In genomic region chr3:37640162-37640721, GRCm38 (mm10) we compare ENCODE assay signal across 8 mouse cellular contexts. TPM values are rescaled to one million over a fixed set of nuclear protein-coding genes. Genes with fewer than 3 reads are reported as not detected.
DNase-seq lines count a peak whose midpoint lies in the region; ATAC-seq and TF ChIP-seq lines count a peak whose summit lies in the region.

No protein-coding gene starts in this region.

- peak; percentile 39 to 57 for DNase-seq in B cell, adult 2 months
- DNase-seq in ES-CJ7 (ENCODE audit: low read depth, low spot score): peak; percentile 21
- peak; percentile 71 for DNase-seq in kidney, adult 18-20 months
- DNase-seq in retina, embryonic 14.5 days (ENCODE audit: low spot score): peak; percentile 57
- no peak for DNase-seq in Muller cell, postnatal 12 days (ENCODE audit: inconsistent ontology term)

- peaks cover 13% of the 10 kb centered on the region for H3K36me3 ChIP-seq in liver, embryonic 16.5 days (ENCODE audit: control insufficient read depth, insufficient read depth)

- peak; percentile 14 for ATAC-seq in granulocyte monocyte progenitor cell, adult 5-6 weeks (replicated peaks; ENCODE audit: poor library complexity, severe bottlenecking)
- peak; percentile 46 for ATAC-seq in liver, embryonic 16.5 days (ENCODE audit: low read depth)

- H3K4me1 ChIP-seq in cortical plate, adult 2 months (ENCODE audit: control insufficient read depth, insufficient read depth, low read length): no peaks in the 10 kb centered on the region
- H3K4me1 ChIP-seq in liver, embryonic 16.5 days (ENCODE audit: control insufficient read depth, low read depth, low read length): peaks cover 24% of the 10 kb centered on the region

- H3K4me2 ChIP-seq in liver, embryonic 16.5 days (ENCODE audit: low read depth, low read length): peak overlapping the region; percentile 71

- H3K4me3 ChIP-seq in cortical plate, adult 2 months (ENCODE audit: insufficient read depth, low read length): peak overlapping the region; percentile 88
- peak overlapping the region; percentile 79 for H3K4me3 ChIP-seq in liver, embryonic 16.5 days (ENCODE audit: low read depth, low read length)

- no peak for TF ChIP-seq POLR2A in cortical plate, adult 2 months (IDR thresholded peaks at IDR 0.05; ENCODE audit: extremely low read depth, insufficient read depth, low read length)

- peak overlapping the region; percentile 76 for H3K9ac ChIP-seq in liver, embryonic 16.5 days (ENCODE audit: low read depth, low read length)

- no peaks in the 10 kb centered on the region for H3K9me3 ChIP-seq in liver, embryonic 16.5 days (replicated peaks; ENCODE audit: control insufficient read depth, low read length)

- under 1% methylated on average over 86 of the region's 86 CpGs for WGBS in liver, embryonic 16.5 days (ENCODE audit: insufficient replicate concordance)

- H3K27me3 ChIP-seq in liver, embryonic 16.5 days (ENCODE audit: control insufficient read depth, insufficient read depth, low read depth, low read length): peaks cover 18% of the 10 kb centered on the region

- H3K27ac ChIP-seq in cortical plate, adult 2 months (ENCODE audit: insufficient read depth, low read length): peak overlapping the region; percentile 69
- peak overlapping the region; percentile 70 for H3K27ac ChIP-seq in liver, embryonic 16.5 days (ENCODE audit: low read length)

- TF ChIP-seq CTCF in cortical plate, adult 2 months (IDR thresholded peaks at IDR 0.05; ENCODE audit: extremely low read depth, insufficient read depth, low read length): no peak

RNA-seq across cellular contexts. Expression of gene Spry1, which starts 0.5 kb away (rescaled TPM):
- polyA plus RNA-seq in cortical plate, adult 2 months (2012; rRNA removed): 9.9 and 10.8 TPM in 2 replicates
- total RNA-seq in granulocyte monocyte progenitor cell, adult 5-6 weeks (2014; fragmentation: Nextera tagmentation): 2.1 and 3.7 TPM in 2 replicates
- 2.6 and 3.1 TPM in 2 replicates for total RNA-seq in granulocyte monocyte progenitor cell, adult 5-6 weeks (2017)
- polyA plus RNA-seq in liver, embryonic 16.5 days (2015; fragmentation: Nextera tagmentation; extraction: Ambion mirVana): 2.8 and 2.9 TPM in 2 replicates
